Mouse (Mus musculus): Measurements from ENCODE around the gene Cdkn2aipnl. TPM values are rescaled to one million over a fixed set of nuclear protein-coding genes. Genes with fewer than 3 reads are reported as not detected.

Gene Cdkn2aipnl
- polyA plus RNA-seq, 1 experiment from 2014 or later = 116 TPM

DNA sequence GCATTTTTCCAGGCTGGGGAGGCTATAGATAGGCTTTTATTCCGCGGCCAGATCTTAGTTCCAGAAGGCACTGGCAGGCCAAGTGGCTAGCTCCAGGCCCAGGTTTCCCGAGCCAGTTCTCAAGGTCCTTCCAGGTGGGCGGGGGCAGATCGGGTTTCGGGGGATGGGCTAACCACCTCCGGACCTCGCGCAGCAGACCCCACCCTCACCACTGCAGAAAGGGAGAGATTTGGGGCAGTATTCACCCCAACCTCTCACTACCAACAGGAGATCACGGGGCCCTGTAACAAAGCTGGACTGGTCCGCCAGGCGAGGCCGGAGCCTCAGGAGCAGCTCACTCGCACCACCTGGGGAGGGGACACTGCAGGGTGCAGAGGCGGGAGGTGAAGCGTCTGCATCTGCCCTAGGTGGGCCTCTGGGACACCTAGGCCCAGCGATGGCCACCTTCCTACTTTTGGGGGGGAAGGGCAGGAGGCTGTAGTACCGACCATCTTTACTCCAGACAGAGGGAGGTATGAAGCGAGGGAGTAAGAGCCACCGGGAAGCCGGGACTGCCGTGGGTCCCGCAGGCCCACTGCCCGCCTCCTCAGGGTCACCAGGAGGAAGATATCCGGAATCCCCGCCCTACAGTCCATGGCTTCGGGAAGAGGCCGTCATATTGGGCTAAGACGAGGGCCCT is 32.3 kb downstream of the Cdkn2aipnl start:
- peak; percentile 57 for ATAC-seq (ENCODE audit: low read depth)
- H3K4me3 ChIP-seq = peak overlapping the region; percentile 86
- H3K4me2 ChIP-seq = peak overlapping the region; percentile 87
- peak overlapping the region; percentile 96 for H3K27ac ChIP-seq (replicated peaks)
- H3K36me3 ChIP-seq = peaks cover 30% of the 10 kb centered on the region
- peak overlapping the region; percentile 99 for H3K9ac ChIP-seq
- no peaks in the 10 kb centered on the region for H3K27me3 ChIP-seq
- no peaks in the 10 kb centered on the region for H3K9me3 ChIP-seq
- WGBS = under 1% methylated on average over 29 of the region's 29 CpGs
- peaks cover 54% of the 10 kb centered on the region for H3K4me1 ChIP-seq (replicated peaks)

DNA sequence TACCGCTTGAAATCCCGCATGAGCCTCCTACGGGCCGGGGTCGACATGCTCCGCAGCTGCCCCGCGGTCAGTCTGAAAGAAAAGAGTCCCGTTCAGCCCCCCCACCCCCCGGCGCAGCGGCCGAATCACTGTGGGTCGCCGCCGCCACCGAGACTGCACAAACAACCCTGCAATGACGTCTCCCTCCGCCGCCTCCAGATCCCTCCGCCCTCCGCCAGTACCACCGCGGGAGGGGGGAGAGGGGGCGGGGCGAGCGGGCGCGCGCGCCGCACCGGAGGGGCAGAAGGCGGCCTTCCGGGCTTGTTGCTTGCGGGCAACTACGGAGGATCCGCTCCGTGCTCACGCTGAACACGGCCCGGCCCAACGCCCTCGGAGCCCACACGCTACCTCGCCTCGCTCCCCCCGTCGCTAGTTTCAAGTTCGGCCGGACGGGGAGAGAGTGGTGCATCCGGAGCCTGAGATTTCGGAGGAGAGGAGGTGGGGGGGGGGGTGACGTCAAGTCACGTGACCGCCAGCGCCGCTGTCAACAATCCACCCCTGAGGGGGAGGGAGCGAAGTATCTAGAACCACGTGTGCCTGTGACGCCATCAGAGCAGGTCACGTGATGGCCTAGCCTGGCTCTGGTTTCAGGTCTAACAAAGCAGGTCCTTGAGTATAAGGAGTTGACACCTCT is 33.0 kb downstream of the Cdkn2aipnl start, which contains the start of gene Ube2b:
Gene Ube2b, minus strand, starts transcription at position 473 of the 673 bp plus-strand sequence.
- Histone ChIP-seq H3K9me3 (no peaks in the 10 kb centered on the region), H3K4me3 (peak within 1 kb of the TSS; percentile 86), H3K36me3 (peaks cover 23% of the 10 kb centered on the region), H3K4me1 (replicated peaks) (peaks cover 59% of the 10 kb centered on the region), H3K4me2 (peak within 1 kb of the TSS; percentile 87), H3K9ac (peak within 1 kb of the TSS; percentile 99), H3K27me3 (no peaks in the 10 kb centered on the region), H3K27ac (replicated peaks) (peak within 1 kb of the TSS; percentile 96)
- ATAC-seq (ENCODE audit: low read depth) = peak; percentile 75
- whole genome bisulfite sequencing = under 1% methylated on average over 53 of the region's 63 CpGs

DNA sequence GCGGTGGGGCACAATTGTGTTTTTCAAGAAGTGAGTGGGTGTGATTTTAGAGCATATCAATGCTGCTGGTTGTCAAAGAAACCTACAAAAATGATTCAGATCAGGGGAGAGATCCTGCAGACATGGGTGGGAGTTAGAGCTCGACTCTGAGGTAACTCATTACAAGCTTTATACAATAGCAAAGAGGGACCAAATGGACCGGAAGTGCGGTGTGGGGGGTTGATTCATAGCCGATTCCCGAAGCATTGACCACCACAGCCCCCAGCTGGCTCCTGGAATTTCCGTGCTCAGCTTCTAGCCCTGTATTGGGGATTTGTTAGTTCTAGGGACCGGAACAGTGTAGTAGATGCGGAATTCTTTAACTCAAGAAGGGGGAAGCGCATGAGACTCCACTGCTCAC is 33.9 kb downstream of the Cdkn2aipnl start:
- H3K4me1 ChIP-seq (replicated peaks) = peaks cover 62% of the 10 kb centered on the region
- H3K9ac ChIP-seq = peak overlapping the region; percentile 49
- H3K27ac ChIP-seq (replicated peaks) = peak overlapping the region; percentile 85
- no peaks in the 10 kb centered on the region for H3K9me3 ChIP-seq
- peaks cover 14% of the 10 kb centered on the region for H3K36me3 ChIP-seq
- H3K27me3 ChIP-seq = no peaks in the 10 kb centered on the region
- no peak for ATAC-seq (ENCODE audit: low read depth)
- peak overlapping the region; percentile 86; the same call in 1 of the 2 replicates for H3K4me3 ChIP-seq
- peak overlapping the region; percentile 57 for H3K4me2 ChIP-seq
- WGBS = 66% methylated on average over 10 of the region's 10 CpGs

DNA sequence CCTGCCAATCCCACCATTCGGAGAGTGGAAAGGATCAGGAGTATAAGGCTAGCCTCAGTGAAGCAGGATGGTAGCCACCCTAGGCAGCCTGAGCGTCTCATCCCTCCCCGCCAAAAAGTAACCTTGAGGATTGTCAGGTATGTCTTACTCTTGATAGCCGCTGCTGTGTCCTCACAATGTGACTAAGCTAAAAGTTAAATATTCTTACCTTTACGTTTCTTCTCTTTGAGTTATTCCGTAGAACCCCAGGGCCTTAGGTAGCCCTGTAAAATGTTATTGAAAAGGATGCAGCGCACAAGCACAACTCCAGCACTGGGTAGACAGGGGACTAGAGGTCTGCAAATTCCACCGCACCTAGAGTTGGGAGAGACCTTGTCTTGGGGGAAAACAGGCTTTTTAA is 34.4 kb downstream of the Cdkn2aipnl start:
- no peaks in the 10 kb centered on the region for H3K27me3 ChIP-seq
- H3K4me2 ChIP-seq = no peak overlapping the region
- ATAC-seq (ENCODE audit: low read depth) = no peak
- no peak overlapping the region for H3K9ac ChIP-seq
- no peaks in the 10 kb centered on the region for H3K9me3 ChIP-seq
- H3K36me3 ChIP-seq = peaks cover 10% of the 10 kb centered on the region
- no peak overlapping the region for H3K27ac ChIP-seq (replicated peaks)
- 94% methylated on average over 8 of the region's 8 CpGs for WGBS
- peaks cover 57% of the 10 kb centered on the region for H3K4me1 ChIP-seq (replicated peaks)
- H3K4me3 ChIP-seq = no peak overlapping the region

DNA sequence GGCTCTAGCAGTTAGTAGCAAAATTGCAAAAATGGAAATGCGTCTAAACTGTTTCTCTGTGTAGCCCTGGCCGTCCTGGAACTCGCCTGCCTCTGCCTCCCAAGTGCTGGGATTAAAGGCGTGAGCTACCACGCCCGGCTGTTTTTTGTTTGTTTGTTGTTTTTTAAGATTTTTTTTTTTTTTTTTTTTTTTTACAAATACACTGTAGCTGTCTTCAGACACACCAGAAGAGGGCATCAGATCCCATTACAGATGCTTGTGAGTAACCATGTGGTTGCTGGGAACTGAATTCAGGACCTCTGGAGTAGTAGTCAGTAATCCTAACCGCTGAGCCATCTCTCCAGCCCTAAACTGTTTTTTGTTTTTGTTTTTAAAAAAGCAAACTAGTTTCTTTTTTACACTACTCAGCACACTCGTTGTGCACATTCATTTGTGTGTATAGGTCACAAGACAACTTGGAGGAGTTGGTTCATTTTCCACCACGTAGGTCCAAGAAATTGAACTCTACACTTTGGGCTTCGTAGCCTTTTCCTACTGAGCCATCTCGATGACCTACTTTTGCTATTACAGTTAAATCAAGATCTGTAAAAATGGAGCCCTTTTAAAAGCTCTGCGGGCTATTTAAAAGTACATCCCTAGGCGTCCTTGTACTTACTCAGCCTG is 35.5 kb downstream of the Cdkn2aipnl start:
- H3K27ac ChIP-seq (replicated peaks) = peak overlapping the region; percentile 94
- ATAC-seq (ENCODE audit: low read depth) = no peak
- H3K9me3 ChIP-seq = no peaks in the 10 kb centered on the region
- peaks cover 4% of the 10 kb centered on the region; the same call in 1 of the 2 replicates for H3K36me3 ChIP-seq
- peak overlapping the region; percentile 86 for H3K4me3 ChIP-seq
- H3K9ac ChIP-seq = peak overlapping the region; percentile 93
- 80% methylated on average over 13 of the region's 13 CpGs for WGBS
- peaks cover 46% of the 10 kb centered on the region for H3K4me1 ChIP-seq (replicated peaks)
- H3K27me3 ChIP-seq = no peaks in the 10 kb centered on the region
- peak overlapping the region; percentile 78 for H3K4me2 ChIP-seq

DNA sequence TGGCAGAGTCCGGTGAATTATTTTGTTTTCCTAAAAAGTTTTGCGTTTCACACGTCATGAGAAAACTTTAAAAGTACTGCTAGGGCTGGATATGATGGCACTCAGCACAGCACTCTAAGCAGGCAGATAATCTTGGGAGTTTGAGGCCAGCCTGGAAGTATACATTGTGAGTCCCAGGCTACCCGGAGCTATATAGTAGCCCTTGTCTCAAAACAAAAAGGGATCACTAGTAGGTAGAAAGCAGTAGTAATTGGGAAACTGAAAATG is 36.0 kb downstream of the Cdkn2aipnl start:
- peak overlapping the region; percentile 78 for H3K4me2 ChIP-seq
- H3K9me3 ChIP-seq = no peaks in the 10 kb centered on the region
- H3K36me3 ChIP-seq = peaks cover 4% of the 10 kb centered on the region; the same call in 1 of the 2 replicates
- H3K27ac ChIP-seq (replicated peaks) = peak overlapping the region; percentile 94
- H3K27me3 ChIP-seq = no peaks in the 10 kb centered on the region
- WGBS = 19% methylated on average over 4 of the region's 4 CpGs
- H3K4me1 ChIP-seq (replicated peaks) = peaks cover 42% of the 10 kb centered on the region
- no peak for ATAC-seq (ENCODE audit: low read depth)
- H3K9ac ChIP-seq = peak overlapping the region; percentile 93
- peak overlapping the region; percentile 86 for H3K4me3 ChIP-seq

DNA sequence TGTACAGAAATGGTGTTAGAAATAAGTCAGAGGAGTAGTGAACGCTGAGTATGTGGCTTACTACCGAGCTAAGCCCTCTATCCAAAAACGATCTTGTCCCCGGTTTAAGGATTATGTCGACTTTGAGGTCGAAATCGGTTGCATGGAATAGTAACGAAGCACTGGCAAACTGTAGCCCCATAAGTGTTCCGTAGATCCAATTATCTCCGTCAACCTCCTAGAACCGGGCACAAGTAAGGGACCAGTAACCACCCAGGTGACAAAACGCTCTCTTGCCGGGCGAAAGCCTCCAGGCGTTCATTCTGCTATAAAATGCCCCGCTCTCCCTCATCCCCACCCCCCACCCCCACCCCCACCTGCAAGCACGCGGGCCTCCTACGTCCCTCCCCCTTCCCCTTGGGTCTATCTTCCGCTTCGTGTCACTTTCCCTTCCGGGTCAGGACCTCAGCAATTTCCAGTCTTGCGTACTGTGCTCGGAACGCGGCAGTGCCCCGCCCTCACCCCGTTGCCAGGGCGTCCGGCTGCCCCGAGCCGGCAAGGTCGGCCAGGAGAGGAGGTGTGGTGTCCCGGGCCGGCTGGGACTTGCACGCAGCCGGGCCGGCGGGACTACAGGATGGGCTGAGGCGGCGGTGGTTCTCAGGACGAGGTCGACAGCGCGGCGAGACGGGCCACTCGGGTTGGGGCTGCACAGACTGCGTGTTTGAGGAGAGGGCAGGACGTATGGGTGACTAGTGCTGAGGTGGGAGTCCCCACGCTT is 36.5 kb downstream of the Cdkn2aipnl start, which contains the start of gene Cdkl3:
Gene Cdkl3, plus strand, starts transcription at position 450 of the 757 bp plus-strand sequence.
- peak within 1 kb of the TSS; percentile 86 for H3K4me3 ChIP-seq
- under 1% methylated on average over 51 of the region's 51 CpGs for WGBS
- H3K4me1 ChIP-seq (replicated peaks) = peaks cover 36% of the 10 kb centered on the region
- H3K9me3 ChIP-seq = no peaks in the 10 kb centered on the region
- H3K4me2 ChIP-seq = peak within 1 kb of the TSS; percentile 78
- H3K27ac ChIP-seq (replicated peaks) = peak within 1 kb of the TSS; percentile 94
- peak within 1 kb of the TSS; percentile 93 for H3K9ac ChIP-seq
- no peaks in the 10 kb centered on the region for H3K27me3 ChIP-seq
- ATAC-seq (ENCODE audit: low read depth) = peak; percentile 88
- H3K36me3 ChIP-seq = peaks cover 5% of the 10 kb centered on the region

DNA sequence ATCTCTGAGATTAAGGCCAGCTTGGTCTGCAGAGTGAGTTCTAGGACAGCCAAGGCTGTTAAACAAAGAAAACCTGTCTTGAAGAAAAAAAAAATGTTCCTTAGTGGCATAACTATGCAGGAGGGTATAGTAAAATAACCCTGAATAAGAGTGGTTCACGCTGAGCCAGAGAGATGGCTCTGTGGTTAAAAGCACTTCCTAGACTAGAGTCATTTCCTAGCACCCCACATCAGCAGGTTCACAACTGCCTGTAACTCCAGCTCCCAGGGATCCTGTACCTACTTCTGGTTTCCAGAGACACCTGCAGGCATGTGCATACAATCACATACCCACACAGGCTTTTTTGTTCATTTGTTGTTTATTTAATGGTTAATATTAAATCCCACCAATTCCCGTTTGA is 38.1 kb downstream of the Cdkn2aipnl start:
- no peak overlapping the region for H3K27ac ChIP-seq (replicated peaks)
- peaks cover 11% of the 10 kb centered on the region for H3K36me3 ChIP-seq
- no peaks in the 10 kb centered on the region for H3K9me3 ChIP-seq
- H3K4me1 ChIP-seq (replicated peaks) = peaks cover 31% of the 10 kb centered on the region
- peak overlapping the region; percentile 78 for H3K4me2 ChIP-seq
- WGBS = 66% methylated on average over 2 of the region's 2 CpGs
- peak overlapping the region; percentile 3; the same call in 1 of the 2 replicates for H3K4me3 ChIP-seq
- H3K27me3 ChIP-seq = no peaks in the 10 kb centered on the region
- H3K9ac ChIP-seq = peak overlapping the region; percentile 38; the same call in 1 of the 2 replicates
- ATAC-seq (ENCODE audit: low read depth) = no peak

DNA sequence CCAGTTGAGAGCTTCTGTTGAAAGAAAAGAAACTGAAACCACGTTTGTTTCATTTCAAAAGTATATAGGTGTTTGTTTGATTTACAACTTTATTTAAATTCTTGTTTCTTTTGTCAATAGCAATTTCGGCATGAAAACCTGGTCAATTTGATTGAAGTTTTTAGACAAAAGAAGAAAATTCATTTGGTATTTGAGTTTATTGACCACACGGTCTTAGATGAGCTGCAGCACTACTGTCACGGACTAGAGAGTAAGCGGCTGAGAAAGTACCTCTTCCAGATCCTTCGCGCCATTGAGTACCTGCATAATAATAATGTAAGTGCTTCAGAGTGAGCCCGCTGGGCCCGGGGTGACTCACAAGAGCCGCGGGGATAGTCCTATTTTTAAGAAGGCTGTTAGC is 43.5 kb downstream of the Cdkn2aipnl start:
- 89% methylated on average over 11 of the region's 11 CpGs for WGBS

DNA sequence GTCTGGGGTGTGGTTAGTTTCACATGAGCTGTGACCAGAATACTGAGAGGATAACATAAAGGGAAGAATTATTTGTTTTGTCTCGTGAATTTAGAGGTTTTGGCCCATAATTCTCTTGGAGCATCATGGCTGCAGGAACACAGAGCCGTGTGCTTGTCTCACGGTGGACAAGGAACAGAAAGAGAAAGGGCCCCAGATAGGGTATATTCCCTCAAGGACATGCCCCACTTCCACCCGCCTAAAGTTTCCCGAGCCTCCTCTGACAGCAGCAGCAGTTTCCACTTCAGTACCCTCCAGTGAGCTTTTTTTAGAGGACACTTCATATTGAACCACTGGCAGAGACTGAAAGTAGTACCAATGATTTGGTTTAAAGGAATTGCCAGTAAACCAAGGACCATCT is 44.1 kb downstream of the Cdkn2aipnl start:
- 73% methylated on average over 5 of the region's 5 CpGs for WGBS
- no peaks in the 10 kb centered on the region for H3K4me1 ChIP-seq (replicated peaks)
- ATAC-seq (ENCODE audit: low read depth) = no peak
- H3K27ac ChIP-seq (replicated peaks) = no peak overlapping the region
- no peak overlapping the region for H3K9ac ChIP-seq
- no peak overlapping the region for H3K4me3 ChIP-seq
- H3K4me2 ChIP-seq = no peak overlapping the region
- peaks cover 11% of the 10 kb centered on the region for H3K36me3 ChIP-seq
- H3K27me3 ChIP-seq = no peaks in the 10 kb centered on the region
- H3K9me3 ChIP-seq = no peaks in the 10 kb centered on the region

More for the DNA sequence above, 43.5 kb downstream of the Cdkn2aipnl start:
- Histone ChIP-seq H3K9me3 (no peaks in the 10 kb centered on the region), H3K36me3 (peaks cover 11% of the 10 kb centered on the region), H3K9ac (no peak overlapping the region), H3K4me3 (no peak overlapping the region), H3K4me2 (no peak overlapping the region), H3K4me1 (replicated peaks) (peaks cover under 1% of the 10 kb centered on the region), H3K27me3 (no peaks in the 10 kb centered on the region), H3K27ac (replicated peaks) (no peak overlapping the region)
- ATAC-seq (ENCODE audit: low read depth) = no peak

DNA sequence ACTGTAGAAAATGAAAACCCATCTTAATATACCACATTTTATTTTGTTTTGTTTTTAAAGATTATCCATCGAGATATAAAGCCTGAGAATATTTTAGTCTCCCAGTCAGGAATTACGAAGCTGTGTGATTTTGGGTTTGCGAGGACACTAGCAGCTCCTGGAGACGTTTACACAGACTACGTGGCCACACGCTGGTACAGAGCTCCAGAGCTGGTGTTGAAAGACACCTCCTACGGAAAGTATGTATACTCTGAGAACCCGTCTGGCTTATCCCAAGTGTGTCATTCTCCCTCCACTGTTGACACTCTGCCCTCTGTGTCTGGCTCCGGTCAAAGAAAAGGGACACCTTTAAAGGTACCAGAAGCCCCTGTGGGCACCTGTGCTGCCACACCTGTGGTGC is 50.8 kb downstream of the Cdkn2aipnl start:
- no peaks in the 10 kb centered on the region for H3K27me3 ChIP-seq
- no peaks in the 10 kb centered on the region for H3K4me1 ChIP-seq (replicated peaks)
- H3K9me3 ChIP-seq = no peaks in the 10 kb centered on the region
- no peak overlapping the region for H3K27ac ChIP-seq (replicated peaks)
- no peak overlapping the region for H3K4me3 ChIP-seq
- WGBS = 88% methylated on average over 9 of the region's 9 CpGs
- H3K36me3 ChIP-seq = peaks cover 8% of the 10 kb centered on the region
- H3K9ac ChIP-seq = no peak overlapping the region
- no peak overlapping the region for H3K4me2 ChIP-seq
- no peak for ATAC-seq (ENCODE audit: low read depth)

Data from neural tube, embryonic 13.5 days (tissue).